Mouse (Mus musculus) midbrain, embryonic 14.5 days (tissue): ENCODE results near the gene Zkscan1. TPM values are rescaled to one million over a fixed set of nuclear protein-coding genes. Genes with fewer than 3 reads are reported as not detected.
"Not testable (repeated sequence)": the region's sequence is repeated elsewhere in the genome, so short reads cannot be mapped to it uniquely, and the experiment has no call there.

Source experiments
- ATAC-seq: fragments of 200-750 bp; cut with Nextera tagmentation; 2 replicates; pipeline ENCODE4 v1.8.0; 2017; ENCODE audit warnings: moderate number of reproducible peaks, moderate library complexity; ENCODE audit not compliant: low FRiP score, low TSS enrichment
- DNase-seq: peaks from one replicate; pipeline ENCODE4 v3.0.0-alpha.2; 2015
- H3K27ac ChIP-seq: fragments of 300-500 bp; sonication (generic); replicated peaks from 2 replicates; pipeline ENCODE4 v1.5.1; 2014; ENCODE audit warnings: mild to moderate bottlenecking, low read depth, low read length, moderate library complexity
- H3K27me3 ChIP-seq: fragments of 300-500 bp; sonication (generic); 2 replicates; pipeline ENCODE4 v1.6.1; 2014; ENCODE audit warnings: low read length, control low read depth, mixed read lengths; ENCODE audit not compliant: control insufficient read depth, insufficient read depth
- H3K36me3 ChIP-seq: fragments of 300-500 bp; sonication (generic); 2 replicates; pipeline ENCODE4 v1.6.1; 2014; ENCODE audit warnings: low read length, control low read depth; ENCODE audit not compliant: control insufficient read depth, insufficient read depth
- H3K4me1 ChIP-seq: fragments of 300-500 bp; sonication (generic); 2 replicates; pipeline ENCODE4 v1.6.1; 2014; ENCODE audit warnings: mild to moderate bottlenecking, antibody characterized with exemption, low read length, control low read depth; ENCODE audit not compliant: control insufficient read depth, insufficient read depth
- H3K4me2 ChIP-seq: fragments of 300-500 bp; sonication (generic); 2 replicates; pipeline ENCODE4 v1.6.1; 2014; ENCODE audit warnings: mild to moderate bottlenecking, low read length, moderate library complexity
- H3K4me3 ChIP-seq: fragments of 300-500 bp; sonication (generic); replicated peaks from 2 replicates; pipeline ENCODE4 v1.5.1; 2014; ENCODE audit warnings: low read depth, low read length
- H3K9ac ChIP-seq: fragments of 300-500 bp; sonication (generic); replicated peaks from 2 replicates; pipeline ENCODE4 v1.6.1; 2014; ENCODE audit warnings: mild to moderate bottlenecking, low read length, moderate library complexity
- H3K9me3 ChIP-seq: fragments of 300-500 bp; sonication (generic); 2 replicates; pipeline ENCODE4 v1.6.1; 2016; ENCODE audit warnings: low read length, control low read depth, mixed read lengths; ENCODE audit not compliant: control insufficient read depth
- WGBS: fragments of 180-500 bp; shearing (Covaris S2); extraction: QIAGEN DNeasy Blood & Tissue Kit; methylation state at CpG from one replicate; pipeline ENCODE4 v1.1.7; 2014; 5-methylcytosine and 5-hydroxymethylcytosine counted together
- polyA plus RNA-seq: library from polyadenylated mRNA; unstranded; fragments of >200 nt; fragmentation: Nextera tagmentation; extraction: Ambion mirVana; gene quantifications from 2 replicates; pipeline ENCODE4 v1.2.1, GENCODE M21; 2014

The Zkscan1 gene
- polyA plus RNA-seq, 1 experiment from 2014 or later, result 42.3 TPM

DNA sequence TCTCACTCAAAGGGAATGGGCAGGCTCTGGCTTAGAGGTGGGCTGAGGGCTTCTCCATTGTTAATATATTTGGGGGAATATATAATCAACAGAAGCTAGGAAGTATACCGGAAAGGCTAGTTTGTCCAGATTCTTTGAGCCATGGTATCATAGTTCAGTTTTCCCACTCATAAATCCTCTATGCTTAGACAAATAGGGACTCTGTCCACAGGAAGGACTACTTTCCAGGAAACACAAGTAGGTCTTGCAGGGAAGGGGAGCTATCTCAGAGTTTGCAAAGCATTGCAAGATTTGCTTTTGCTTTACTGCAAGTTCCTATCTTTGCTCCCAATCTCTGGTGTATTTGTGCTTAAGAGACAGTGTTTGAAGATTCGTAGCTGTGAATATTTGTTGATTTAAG lies 20.1 kb downstream of the Zkscan1 start:
- Histone ChIP-seq H3K4me2 (no peak overlapping the region), H3K9ac (no peak overlapping the region), H3K9me3 (no peaks in the 10 kb centered on the region), H3K27me3 (no peaks in the 10 kb centered on the region), H3K27ac (no peak overlapping the region), H3K4me3 (no peak overlapping the region), H3K4me1 (no peaks in the 10 kb centered on the region), H3K36me3 (peaks cover 63% of the 10 kb centered on the region)
- 93% methylated on average over 2 of the region's 2 CpGs for WGBS
- DNase-seq (no peak), ATAC-seq (no peak)

DNA sequence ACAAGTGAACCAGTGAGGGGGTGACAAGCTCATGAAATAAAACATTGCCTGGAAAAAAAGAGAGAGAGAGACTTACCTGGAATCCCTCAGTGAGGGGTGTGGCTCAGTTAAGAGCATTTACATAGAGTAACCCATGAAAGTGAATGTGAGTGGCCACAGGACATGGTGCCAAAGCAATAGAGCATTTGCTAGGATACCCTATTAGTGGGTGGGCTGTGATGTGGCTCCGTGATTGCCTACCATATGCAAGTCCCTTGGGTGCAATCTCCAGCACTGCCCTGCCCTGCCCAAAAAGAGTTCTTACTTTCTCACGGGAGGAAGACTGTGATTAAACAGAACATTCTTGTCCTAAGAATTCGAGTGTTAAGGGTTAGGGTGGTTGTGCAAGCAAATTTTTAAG lies 22.2 kb downstream of the Zkscan1 start:
- H3K4me2 ChIP-seq, result no peak overlapping the region
- H3K4me3 ChIP-seq, result no peak overlapping the region
- H3K36me3 ChIP-seq, result peaks cover 41% of the 10 kb centered on the region
- H3K9ac ChIP-seq, result no peak overlapping the region
- DNase-seq, result no peak
- WGBS, result 71% methylated on average over 3 of the region's 3 CpGs
- no peaks in the 10 kb centered on the region for H3K9me3 ChIP-seq
- no peak overlapping the region for H3K27ac ChIP-seq
- H3K27me3 ChIP-seq, result no peaks in the 10 kb centered on the region
- no peaks in the 10 kb centered on the region for H3K4me1 ChIP-seq
- ATAC-seq, result no peak

DNA sequence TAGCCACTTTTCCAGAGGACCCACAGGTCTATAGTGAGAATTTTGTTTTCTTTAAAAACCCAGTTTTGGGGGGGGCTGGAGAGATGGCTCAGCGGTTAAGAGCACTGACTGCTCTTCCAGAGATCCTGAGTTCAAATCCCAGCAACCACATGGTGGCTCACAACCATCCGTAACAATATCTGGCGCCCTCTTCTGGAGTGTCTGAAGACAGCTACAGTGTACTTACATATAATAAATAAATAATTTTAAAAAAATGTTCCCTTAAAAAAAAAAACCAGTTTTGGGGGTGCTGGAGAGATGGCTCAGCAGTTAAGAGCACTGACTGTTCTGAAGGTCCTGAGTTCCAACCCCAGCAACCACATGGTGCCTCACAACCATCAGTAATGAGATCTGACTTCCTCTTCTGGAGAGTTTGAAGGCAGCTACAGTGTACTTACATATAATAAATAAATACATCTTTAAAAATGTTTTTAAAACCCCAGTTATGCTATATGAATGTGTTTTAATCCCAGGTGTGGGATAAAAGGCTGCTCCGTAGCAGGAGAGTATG lies 25.0 kb downstream of the Zkscan1 start:
- H3K9ac ChIP-seq, H3K9me3 ChIP-seq, H3K4me2 ChIP-seq, DNase-seq, H3K4me1 ChIP-seq, H3K27me3 ChIP-seq, H3K27ac ChIP-seq, ATAC-seq, H3K4me3 ChIP-seq: not testable (repeated sequence)
- 67% methylated on average over 4 of the region's 4 CpGs for WGBS
- peaks cover 13% of the 10 kb centered on the region for H3K36me3 ChIP-seq

DNA sequence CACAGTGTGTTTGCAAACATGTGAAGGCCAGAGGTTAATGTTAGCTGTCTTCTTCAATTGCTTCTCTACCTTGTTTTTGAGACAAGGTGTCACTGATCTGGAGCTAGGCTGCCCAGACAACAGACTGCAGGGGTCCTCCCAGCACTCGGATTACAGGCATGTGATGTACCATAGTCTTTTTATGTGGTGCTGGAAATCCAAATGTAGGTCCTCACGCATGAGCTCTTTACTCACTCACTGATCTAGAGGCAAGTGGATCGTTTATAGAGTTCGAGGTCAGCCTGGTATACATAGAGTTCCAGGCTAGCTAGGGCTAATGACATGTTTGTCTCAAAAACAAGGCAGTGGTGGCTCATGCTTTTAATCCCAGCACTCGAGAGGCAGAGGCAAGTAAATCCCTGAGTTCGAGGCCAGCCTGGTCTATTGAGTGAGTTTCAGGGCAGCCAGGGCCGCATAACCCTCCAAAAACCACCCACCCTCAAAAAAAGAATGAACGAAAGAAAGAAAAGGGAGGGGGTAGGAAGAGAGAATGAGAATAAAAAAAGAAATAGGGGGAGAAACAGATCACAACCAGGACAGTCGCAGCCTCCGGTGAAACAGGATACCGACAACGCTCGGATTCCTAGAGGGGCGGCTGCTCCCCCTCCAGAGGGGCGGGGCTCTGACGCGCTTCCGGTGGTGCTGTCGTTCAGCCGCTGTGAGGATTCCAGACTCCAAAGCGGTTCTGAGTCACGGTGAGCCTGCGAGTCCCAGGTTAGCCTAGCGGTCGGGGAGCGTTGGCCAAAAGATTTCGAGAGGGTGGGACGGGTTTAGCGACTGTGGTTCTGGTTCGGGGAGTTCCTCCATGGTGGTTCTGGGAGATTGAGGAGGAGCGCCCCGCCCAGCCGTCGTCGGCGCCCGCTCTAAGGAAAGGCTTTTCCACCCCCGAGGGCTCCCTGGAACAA lies 31.6 kb downstream of the Zkscan1 start, which contains the start of gene Zscan21:
Gene Zscan21 (plus strand): TSS at position 649 of the 944 bp plus-strand sequence.
- peak; percentile 91 for ATAC-seq
- peak; percentile 97 for DNase-seq
- Histone ChIP-seq H3K4me1 (peaks cover 14% of the 10 kb centered on the region), H3K4me2 (peak within 1 kb of the TSS; percentile 78), H3K36me3 (peaks cover 10% of the 10 kb centered on the region), H3K4me3 (peak within 1 kb of the TSS; percentile 70), H3K27me3 (no peaks in the 10 kb centered on the region), H3K27ac (peak within 1 kb of the TSS; percentile 94), H3K9ac (peak within 1 kb of the TSS; percentile 74), H3K9me3 (no peaks in the 10 kb centered on the region)
- 6% methylated on average over 38 of the region's 38 CpGs for WGBS

DNA sequence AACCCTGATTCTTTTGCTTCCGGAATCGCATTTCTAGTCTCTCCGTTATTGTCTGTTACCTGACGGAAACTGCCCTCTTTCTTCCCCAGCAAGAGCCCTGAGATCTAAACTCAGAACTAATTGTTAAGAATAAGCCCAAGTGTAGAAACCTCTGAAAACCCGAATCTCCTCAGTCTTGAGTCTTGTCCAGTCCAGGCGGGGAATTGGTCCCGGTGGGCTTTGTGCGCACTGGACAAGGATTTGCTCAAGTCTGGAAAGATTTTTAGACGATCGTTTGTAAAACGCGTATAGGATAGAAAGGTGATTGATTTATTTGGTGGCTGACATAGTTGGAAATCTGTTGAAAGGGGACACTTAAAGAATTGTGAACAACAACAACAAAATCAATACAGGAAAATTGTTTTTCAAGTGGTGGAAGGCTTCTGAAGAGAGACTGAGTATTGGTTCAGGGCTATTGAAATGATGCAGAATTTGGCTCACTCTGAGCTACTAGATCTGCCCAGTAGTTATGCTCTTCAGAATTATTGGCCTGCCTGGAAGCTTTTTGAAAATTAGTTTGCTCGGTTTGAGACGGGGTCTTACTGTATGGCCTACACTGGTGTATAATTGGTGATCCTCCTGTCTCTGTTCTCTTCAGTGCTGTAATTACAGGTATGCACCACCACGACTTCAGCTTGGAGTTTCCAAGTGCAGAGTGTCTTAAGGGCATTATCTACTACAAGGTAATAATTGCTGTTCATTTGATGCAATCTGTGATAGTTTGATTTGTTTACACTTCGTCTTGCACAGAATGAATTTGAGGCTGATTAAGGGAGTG lies 32.5 kb downstream of the Zkscan1 start:
- DNase-seq, result peak; percentile 24
- WGBS, result 9% methylated on average over 16 of the region's 16 CpGs
- Histone ChIP-seq H3K27me3 (no peaks in the 10 kb centered on the region), H3K4me3 (peak overlapping the region; percentile 70), H3K9ac (peak overlapping the region; percentile 74), H3K36me3 (peaks cover 10% of the 10 kb centered on the region), H3K9me3 (no peaks in the 10 kb centered on the region), H3K4me1 (peaks cover 14% of the 10 kb centered on the region), H3K4me2 (peak overlapping the region; percentile 78), H3K27ac (peak overlapping the region; percentile 94)
- peak; percentile 24; the same call in 1 of the 2 replicates for ATAC-seq

DNA sequence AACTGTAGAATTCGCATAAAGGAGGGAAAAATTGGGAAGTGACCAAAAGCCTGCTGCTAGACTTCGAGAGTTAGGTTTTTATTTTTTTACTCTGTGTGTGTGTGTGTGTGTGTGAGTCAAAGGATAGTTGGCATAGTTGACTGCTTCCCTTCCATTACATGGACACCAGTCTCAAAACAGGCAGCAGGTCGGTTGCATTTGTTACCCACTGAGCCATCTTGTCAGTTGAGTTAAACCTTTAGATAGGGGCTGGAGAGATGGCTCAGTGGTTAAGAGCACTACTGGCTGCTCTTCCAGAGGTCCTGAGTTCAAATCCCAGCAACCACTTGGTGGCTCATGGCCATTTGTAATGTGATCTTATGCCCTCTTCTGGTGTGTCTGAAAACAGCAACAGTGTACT lies 33.2 kb downstream of the Zkscan1 start:
- no peak for ATAC-seq
- peak overlapping the region; percentile 94; the same call in 1 of the 2 replicates for H3K27ac ChIP-seq

DNA sequence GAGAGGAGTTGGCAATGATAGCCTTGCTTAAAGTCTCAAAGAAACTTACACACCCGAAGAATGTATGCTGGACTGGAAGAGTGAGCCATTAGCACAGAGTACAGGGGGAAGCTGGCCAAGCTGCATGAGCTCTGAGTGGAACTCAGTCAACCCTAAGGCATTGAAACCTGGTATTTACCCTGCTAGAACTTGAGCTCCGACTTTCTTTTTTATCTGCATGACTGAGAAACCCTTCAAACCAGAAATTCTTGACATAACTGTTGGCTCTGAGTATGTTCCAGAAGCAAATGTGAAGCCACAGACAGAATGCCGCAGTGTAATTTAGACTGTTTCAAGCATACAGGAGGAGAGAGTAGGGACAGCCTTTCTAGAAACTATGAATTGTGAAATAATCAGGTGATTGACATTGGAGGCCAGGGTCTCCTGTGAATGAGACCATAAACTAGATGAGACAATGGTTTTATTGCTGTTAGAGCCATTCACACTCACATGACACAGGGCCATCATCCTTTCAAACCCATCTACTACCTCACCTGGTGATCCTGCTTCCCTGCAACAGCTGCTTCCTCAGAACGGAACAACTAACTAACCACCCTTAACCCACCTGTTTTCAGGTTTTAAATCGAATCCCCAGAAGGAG lies 47.7 kb downstream of the Zkscan1 start:
- no peaks in the 10 kb centered on the region for H3K9me3 ChIP-seq
- no peak overlapping the region for H3K9ac ChIP-seq
- DNase-seq (no peak), ATAC-seq (no peak)
- no peaks in the 10 kb centered on the region for H3K4me1 ChIP-seq
- H3K4me3 ChIP-seq, result no peak overlapping the region
- H3K36me3 ChIP-seq, result peaks cover 77% of the 10 kb centered on the region
- no peak overlapping the region for H3K27ac ChIP-seq
- WGBS, result 95% methylated on average over 5 of the region's 5 CpGs
- H3K27me3 ChIP-seq, result no peaks in the 10 kb centered on the region
- H3K4me2 ChIP-seq, result no peak overlapping the region

More for the DNA sequence above, 33.2 kb downstream of the Zkscan1 start:
- Histone ChIP-seq H3K27me3 (no peaks in the 10 kb centered on the region), H3K4me2 (peak overlapping the region; percentile 78), H3K9me3 (no peaks in the 10 kb centered on the region), H3K4me1 (peaks cover 14% of the 10 kb centered on the region), H3K36me3 (peaks cover 13% of the 10 kb centered on the region), H3K9ac (peak overlapping the region; percentile 74), H3K4me3 (peak overlapping the region; percentile 70)
- no peak for DNase-seq
- 83% methylated on average over 3 of the region's 3 CpGs for WGBS

DNA sequence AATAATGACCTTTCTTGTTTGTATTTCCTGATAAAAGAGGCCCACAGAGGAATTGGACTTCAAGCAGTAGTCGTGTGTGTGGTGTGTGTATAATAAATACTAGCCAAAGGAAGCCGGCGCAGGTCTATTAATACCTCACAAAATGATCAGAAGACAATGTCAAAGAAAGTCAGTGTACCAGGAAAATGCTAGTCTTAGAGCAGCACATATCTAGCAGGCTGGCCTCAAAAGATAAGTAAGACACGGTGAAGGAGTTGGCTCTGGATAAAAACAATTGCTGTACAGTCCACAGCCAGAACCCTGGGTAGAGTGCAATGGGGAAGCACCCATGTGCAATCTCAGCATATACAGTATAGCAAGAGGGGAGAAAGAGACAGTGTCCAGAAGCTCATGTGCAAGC lies 52.4 kb downstream of the Zkscan1 start:
- H3K9me3 ChIP-seq, result no peaks in the 10 kb centered on the region
- H3K4me2 ChIP-seq, result no peak overlapping the region
- no peak overlapping the region for H3K9ac ChIP-seq
- peaks cover 48% of the 10 kb centered on the region for H3K36me3 ChIP-seq
- 91% methylated on average over 4 of the region's 4 CpGs for WGBS
- no peaks in the 10 kb centered on the region for H3K4me1 ChIP-seq
- no peak overlapping the region for H3K27ac ChIP-seq
- ATAC-seq (no peak), DNase-seq (no peak)
- H3K4me3 ChIP-seq, result no peak overlapping the region
- no peaks in the 10 kb centered on the region for H3K27me3 ChIP-seq
